Mouse (Mus musculus): ENCODE results near the gene Inpp4b.
"Not testable (repeated sequence)": the region's sequence is repeated elsewhere in the genome, so short reads cannot be mapped to it uniquely, and the experiment has no call there.

Inpp4b gene

DNA sequence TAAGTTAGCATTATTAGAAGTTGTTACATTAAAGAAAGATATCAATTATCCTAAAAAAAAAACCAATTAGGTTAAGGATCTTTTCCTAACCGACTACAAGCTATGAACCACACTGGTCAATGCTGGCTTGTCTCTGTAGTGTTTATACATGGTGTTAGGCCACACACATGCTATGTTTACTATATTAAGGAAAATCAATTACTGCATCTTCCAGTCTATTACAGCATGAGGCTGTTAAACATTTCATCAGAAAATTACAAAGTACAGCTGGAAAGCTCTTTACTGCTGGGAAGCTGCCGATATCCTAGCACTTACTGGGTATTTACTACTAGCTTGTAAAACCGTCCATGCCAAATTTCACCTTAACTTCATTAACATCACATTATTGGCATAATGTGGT is 653.9 kb downstream of the Inpp4b start:
- DNase-seq (ENCODE audit: low read depth) = no peak

DNA sequence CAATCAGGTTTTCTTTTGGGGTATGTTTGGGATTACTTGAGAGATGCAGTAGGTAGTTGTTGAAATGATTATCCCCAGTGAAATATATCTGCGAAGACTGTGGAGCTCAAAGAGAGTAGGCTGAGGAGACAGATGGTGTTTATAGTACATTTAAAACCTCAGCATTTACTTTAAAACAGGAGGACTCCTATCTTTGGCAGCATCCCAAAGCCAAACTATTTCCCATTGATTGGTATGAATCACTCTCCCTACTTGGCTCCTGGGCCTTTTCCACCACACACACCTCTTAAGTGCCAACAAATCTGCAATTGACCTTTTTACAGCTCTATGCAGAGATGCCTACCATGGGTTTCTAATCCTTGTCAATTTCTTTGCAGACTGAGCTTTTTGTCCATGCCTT is 654.5 kb downstream of the Inpp4b start:
- DNase-seq (ENCODE audit: low read depth) = no peak

DNA sequence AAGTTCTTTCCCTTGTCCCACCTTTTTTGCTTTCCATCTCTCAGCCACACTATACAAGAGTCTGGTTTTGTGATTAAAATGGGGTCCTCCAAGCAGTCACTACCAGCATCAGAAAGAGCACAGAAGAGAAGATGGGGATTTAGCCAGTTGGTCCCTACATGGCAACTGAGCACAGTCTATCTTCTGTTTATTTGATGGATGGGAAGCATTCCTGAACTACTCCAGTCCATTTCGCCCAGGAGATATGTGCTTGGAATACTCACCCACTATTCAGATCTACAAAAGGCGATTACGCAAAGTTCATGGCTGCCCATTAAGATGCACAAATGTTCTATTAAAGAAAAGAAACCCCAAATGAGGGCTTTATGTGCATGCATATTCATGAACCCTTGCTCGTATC is 661.8 kb downstream of the Inpp4b start:
- DNase-seq (ENCODE audit: low read depth) = no peak

DNA sequence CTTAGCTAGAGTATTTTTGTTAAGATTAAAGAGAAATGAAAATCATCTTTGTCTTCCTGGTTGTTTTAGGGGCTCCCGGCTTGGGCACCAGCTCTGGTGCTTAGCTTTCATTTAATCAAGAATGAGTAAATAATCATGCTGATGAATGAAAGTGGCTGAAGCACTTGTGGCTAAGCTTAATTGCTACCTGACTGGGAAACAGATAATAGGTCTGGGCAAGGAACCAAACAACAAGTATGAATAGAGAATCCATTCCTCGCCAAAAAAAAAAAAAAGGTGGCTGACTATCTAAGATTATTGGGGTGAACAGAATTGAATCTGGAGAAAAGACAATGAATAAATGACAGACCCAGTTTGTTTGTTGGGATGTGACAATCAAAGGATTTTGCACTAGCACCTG is 663.1 kb downstream of the Inpp4b start:
- DNase-seq (ENCODE audit: low read depth) = no peak

- DNase-seq (ENCODE audit: low read depth) = no peak
Measured at GRCm38 (mm10) chr8:82017792-82018191, 675.4 kb downstream of the Inpp4b start.

DNA sequence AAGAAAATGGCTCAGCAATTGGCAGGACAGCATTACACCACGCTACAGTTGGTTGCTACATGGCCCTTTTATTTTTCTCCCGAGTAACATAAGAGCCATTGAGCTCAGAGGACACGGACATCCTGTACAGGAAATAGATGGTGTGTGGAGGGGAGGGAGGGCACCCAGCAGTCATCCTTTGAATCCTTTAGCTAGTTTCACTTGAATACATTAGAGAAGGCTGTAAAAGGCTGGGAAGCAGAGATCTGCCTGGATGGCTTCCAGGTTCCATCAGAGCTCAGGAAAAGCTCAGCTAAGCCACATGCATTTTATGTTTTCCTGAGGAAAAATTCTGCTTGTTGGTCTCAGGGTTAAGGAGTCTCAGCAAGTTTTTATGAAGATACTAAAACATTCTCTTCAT is 685.0 kb downstream of the Inpp4b start:
- DNase-seq (ENCODE audit: low read depth) = peak; percentile 47

DNA sequence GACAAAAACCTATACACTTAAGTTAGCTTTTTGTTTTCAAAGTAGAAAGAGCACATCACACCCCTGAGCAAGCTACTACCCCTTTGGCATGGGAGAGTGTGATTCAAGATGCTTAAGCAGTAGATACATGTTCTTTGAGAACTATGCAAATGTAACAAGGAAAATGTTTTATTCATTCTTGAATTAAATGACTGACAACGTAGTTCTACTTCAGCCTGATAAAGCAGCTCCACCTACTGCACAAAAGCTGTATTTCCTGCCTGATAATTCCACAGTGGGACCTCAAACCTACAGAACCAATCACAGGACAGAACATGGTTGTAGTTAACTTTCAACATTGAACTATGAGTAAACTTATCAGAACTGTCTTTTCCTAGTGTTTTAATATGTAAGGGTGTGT is 686.5 kb downstream of the Inpp4b start:
- DNase-seq (ENCODE audit: low read depth) = peak; percentile 46

DNA sequence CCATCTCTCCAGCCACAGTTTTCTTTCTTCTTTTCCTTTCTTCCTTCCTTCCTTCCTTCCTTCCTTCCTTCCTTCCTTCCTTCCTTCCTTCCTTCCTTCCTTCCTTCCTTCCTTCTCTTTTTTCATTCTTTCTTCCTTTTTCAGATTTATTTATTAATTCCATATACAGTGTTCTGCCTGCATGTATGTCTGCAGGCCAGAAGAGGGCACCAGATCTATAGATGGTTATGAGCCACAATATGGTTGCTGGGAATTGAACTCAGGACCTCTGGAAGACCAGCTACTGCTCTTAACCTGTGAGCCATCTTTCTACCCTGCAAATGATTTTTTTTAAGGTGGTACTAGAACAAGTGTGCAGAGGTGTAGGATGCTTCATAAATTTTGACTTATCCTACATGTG is 689.7 kb downstream of the Inpp4b start:
- peak; percentile 27 for DNase-seq (ENCODE audit: low read depth)

DNA sequence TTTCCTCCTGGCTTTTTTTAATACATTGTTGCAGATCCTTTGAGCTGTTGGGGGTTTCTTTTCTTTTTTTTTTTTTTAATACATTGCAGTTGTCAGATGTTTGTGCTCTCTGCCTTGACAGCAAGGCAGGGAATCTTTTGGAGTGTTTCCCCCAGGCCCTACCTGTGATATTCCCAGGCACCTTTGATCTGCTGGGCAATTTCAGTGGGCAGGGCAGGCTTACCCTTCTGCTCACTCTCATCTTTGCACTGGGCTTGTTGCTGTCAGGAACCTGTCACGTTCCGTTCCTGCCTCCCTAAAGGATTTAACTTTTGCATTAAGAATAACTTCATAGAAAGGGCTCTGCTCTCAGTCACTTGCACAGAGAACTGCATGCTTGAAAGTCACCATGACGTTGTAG is 711.7 kb downstream of the Inpp4b start:
- DNase-seq (ENCODE audit: low read depth) = no peak

DNA sequence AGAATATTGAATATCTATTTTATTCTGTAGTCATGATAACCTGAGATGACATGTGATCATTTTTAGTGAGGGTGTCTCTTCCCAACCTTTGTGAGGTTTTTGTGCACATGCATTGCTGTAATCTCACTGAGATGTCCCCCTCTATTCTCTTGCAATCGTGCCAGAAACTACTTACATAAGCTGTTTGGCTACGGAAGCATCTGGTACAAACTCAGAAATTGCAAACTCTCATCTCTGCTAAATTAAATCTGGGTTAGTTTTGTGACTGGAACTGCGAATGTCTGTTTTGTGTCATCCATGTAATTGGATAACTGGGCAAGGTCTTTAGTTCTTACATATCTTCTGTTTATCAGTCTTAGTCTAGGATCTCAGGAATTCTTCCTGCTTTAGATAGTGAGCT is 725.3 kb downstream of the Inpp4b start:
- no peak for DNase-seq (ENCODE audit: low read depth)

DNA sequence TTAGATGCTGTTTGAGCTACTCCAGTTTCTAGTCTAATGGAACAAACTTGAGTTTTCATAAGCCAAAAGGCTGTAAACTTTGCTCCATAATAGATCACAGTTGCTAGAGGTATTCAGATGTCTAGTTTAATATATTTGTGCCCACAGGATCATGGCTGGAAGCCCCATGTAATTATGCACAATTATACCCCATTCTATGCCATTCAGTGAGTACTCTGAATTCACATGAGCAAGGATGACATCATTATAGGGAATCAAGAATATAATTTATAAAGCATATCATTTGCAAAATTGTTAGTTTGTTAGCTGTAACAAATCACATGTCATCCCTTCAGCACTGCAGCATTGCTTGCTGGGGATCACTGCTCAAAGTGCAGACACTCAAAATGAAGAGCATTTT is 736.9 kb downstream of the Inpp4b start:
- no peak for DNase-seq (ENCODE audit: low read depth)

DNA sequence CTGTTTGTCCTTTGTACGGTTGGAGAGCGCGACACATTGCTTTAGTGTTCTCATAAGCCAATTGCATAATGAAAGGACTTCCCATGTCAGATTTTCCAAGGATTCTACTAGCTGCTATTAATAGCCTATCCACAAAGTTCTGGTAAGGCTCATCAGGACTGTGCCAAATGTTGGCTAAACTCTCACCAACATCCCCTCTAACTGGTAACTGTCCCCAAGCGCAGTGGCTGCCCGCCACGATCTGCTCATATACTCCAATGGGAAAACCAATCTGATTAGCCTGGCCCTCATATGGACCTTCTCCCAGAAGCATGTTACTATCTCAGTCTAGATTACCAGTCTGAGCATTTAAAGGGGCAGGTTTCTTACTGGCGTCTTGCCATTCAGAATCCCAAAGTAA is 744.3 kb downstream of the Inpp4b start:
- DNase-seq (ENCODE audit: low read depth) = not testable (repeated sequence)

DNA sequence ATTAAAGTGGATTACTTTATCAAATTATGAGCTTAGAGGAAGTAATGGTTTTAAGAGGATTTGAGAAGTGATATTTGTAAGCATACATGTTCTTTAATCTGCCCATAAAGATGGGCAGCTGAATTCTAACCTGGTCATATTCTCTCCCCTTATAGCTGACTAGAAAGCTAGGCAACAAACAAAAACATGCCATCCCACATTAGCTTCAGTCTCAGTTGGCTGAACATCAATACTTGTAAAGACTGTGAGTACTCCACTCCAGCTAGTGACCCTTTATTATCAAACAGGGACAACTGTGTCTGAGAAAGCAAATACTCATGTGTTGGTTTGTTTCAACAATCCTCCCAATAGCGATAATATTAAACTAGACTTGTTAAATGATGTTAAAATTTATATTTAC is 748.5 kb downstream of the Inpp4b start:
- DNase-seq (ENCODE audit: low read depth) = no peak

DNA sequence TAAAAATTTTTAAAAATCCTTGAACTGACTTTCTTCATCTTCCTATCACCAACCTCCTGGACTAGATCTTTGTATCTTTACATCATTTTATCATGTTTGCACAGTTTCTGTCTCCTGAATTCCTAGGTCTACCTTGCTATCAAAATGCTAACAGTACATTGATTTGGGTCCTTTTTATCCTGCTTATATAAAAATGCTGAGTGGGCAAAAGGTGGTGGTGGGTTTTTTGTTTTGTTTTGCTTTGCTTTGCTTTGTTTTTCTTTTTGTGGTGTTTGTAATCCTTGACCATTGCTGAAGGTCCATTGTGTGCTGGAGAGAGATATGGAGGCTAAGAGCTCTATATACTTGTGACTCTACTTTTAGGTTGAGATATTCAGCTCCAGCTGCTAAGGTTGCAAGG is 750.9 kb downstream of the Inpp4b start:
- DNase-seq (ENCODE audit: low read depth) = no peak

- no peak for DNase-seq (ENCODE audit: low read depth)
Measured at GRCm38 (mm10) chr8:82104560-82104959, 762.2 kb downstream of the Inpp4b start.

DNA sequence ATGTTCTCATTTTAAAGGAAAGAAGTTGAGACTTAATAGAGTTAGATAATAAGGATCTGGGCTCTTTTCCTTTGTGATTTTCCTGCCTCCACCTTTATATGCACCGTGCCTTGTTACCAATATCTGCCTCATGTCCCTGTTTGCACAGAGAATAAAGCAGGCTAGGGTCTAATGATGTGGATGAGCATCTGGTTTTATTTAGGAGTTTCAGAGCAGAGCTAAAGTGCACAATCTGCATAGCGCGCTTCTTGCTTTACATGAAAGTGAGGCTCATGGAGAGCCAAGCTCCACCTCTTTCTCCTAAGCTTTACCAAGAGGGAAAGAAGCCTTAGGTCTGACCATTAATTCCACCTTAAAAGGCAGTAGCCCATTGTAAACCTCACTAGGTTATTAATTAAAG is 763.8 kb downstream of the Inpp4b start:
- DNase-seq (ENCODE audit: low read depth) = no peak

DNA sequence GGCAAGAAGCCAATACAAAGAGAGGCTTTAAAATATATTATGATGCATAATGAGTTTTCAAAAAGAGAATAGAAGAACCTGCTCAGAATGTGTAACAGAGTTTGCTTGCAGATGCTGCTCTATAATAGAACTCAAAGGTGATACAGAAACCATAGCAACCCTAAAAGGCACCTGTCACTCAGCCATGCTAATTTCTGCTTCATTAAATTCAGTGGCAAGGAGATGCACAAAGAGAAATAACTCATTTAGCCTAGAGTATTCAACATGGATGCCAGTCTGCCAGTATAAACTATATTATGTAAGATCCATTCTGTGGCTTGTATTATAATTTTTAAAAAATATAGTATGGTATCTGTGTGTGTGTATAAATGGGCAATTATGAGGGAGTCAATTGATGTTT is 807.9 kb downstream of the Inpp4b start:
- DNase-seq (ENCODE audit: low read depth) = no peak

- no peak for DNase-seq (ENCODE audit: low read depth)
Measured at GRCm38 (mm10) chr8:82157928-82158327, 815.6 kb downstream of the Inpp4b start.

All from induced T-regulatory cell, adult 2 months (primary cell).